Mouse (Mus musculus) kidney, postnatal 4 days (tissue): ENCODE results near the gene Igflr1.

ENCODE experiments used
- DNase-seq, 2 experiments: peaks; one replicate each; pipeline ENCODE4 v3.0.0; 2021; ENCODE audit warnings: mixed read lengths in 2 of 2

The Igflr1 gene

DNA sequence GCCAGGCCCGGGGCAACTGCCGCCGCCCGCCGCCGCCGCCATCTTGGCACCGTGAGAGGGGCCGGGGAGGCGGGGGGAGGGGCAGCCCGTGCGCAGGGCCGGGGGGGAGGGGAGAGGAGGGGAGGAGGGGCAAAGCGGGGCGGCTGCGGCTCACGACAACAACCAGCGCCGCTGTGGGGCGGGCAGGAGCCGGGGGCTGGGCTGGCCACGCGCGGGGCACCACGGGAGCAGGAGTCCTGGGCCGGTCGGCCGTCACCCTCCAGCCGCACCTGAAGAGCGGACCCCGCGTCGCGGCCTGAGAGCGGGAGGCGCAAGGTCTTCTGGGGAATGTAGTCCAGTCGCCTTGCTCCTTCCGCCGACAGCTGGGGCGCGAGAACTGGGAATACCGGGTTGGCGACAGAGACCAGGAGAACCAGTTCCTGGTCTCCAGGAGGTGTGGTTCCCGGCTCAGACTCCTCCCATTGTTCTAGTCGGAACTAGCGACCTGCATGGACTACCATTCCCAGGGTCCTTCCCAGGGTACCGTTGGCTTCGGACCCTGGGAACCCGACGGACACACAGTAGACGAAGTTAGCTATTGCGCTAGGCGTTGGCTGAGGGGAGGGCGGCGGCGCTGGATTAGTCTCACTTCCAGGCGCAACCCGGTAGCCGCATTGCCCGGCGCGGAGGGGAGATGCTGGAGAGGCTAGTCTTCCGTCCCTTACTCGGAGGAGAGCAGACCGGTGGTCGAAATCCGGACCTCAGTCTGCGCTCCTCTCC lies 23.6 kb downstream of the Igflr1 start, which contains the start of gene Kmt2b:
TSS of gene Kmt2b (minus strand) at position 51 of the 759 bp plus-strand sequence.
- peak; percentile 95 to 98 for DNase-seq

DNA sequence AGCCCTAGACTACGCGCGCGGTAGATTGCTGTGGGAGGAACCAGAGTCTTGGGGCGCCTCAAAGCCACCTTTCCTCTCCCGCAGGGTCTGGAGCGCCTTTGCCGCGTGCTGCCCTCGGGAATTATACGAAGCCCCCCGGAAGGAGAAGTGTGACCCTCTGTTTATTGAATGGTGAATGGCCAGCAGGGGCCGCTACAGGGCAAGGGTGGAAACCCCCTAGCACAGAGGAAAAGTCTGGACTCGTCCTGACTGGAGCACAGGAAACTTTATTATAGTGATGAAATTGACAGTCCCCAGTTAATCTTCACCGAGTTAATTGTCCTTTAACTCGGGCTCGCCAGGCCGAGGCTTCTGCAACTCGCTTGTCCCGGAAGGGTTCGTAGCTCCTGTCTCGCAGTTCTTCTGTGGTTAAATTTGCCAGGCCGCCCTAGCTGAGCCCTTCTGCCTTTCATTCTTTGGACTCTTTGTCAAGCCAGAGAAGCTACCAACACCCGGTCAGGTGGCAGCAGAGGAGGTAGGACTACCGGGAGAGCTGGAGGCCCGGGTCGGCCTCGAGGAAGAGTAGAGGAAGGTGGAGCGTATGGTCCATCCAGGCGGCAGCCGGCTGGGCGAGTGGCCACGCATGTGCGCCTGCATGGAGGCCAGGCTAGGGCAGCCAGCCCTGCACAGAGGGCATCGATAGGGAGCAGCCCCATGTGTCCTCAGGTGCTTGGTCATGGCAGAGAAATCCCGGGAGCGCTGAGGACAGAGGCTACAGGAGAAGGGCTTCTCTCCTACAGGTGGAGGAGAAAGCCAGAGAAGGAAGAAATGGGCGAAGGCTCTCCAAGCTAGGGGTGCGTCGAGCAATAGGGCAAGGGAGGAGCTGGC lies 24.4 kb downstream of the Igflr1 start:
- DNase-seq: peak; percentile 95

DNA sequence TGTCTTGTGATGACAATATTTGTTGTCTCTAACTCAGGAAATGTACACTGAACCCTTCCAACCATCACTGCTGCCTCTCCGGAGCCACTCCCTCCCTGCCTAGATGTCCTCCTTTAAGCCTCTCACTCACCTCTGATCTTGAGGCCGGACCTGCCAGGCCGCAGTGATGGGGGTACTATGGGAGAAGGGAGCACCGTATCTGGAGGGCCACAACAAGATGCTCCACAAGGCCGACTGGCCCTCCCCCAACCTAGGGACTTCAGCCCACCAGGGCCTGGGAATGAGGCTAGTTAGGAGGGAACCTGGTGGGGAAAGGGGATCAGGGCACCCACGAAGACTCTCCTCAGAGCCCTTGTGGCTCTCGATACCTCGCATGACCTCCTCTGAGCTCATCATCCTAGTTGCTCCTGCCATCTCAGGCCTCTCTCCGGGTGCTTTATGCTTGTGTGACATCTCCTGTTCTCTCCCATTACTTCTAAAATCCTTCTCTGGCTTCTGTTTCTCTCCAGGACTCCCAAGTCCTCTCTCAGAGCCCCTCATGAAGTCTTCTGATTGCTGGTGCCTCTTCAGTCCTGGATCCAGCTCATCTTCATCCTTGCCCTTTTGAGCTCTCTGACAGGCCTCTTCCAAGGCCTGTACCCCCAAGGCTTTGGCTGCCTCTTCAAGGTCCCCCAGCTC lies 25.8 kb downstream of the Igflr1 start:
- DNase-seq: no peak

DNA sequence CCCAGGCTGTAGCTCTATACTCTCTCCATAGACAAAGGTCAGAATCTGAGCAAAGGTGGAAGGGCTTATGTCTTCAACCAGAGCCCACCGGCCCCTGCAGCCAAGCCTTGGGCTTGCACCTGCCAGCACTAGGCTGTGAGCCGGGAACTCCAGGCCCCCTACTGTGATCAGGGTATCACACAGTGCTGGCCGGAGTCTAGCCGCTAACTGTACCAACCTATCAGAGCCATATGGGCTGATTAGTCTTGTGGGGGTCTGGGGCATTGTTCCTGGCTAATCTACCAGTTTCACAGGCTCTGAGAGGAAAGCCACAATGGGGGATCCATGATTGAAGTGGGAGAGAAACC lies 26.4 kb downstream of the Igflr1 start:
- DNase-seq: no peak

DNA sequence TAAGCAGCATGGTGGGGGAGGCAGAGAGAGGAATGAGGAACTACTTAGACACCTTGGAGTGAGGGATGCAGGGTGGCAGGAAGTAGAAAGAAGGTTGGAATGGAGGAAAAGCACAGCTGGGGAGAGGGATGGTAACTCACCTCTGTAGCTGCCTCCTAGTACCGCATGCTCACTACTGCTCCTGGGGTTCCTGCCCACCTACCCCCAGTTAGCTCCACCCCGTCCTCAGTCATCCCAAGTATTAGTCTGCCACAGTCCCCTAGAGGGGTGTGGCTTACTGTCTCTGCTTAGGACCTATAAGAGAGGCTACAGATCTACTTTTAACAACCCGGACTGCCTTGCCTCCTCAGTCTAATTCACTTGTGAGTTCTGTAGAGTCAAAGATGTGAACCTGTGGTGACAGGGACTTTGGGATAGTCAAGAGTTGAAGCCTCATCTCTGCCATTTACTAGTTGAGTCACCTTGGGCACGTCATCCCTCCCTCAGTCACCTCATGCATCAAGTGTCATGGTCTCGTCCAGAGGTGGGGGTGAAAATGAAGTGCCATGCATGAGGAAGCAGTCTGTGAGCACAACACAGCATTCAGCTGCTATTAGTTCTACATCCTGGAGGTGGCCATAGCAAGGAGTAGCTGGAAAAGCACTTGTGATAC lies 27.7 kb downstream of the Igflr1 start:
- DNase-seq: no peak

DNA sequence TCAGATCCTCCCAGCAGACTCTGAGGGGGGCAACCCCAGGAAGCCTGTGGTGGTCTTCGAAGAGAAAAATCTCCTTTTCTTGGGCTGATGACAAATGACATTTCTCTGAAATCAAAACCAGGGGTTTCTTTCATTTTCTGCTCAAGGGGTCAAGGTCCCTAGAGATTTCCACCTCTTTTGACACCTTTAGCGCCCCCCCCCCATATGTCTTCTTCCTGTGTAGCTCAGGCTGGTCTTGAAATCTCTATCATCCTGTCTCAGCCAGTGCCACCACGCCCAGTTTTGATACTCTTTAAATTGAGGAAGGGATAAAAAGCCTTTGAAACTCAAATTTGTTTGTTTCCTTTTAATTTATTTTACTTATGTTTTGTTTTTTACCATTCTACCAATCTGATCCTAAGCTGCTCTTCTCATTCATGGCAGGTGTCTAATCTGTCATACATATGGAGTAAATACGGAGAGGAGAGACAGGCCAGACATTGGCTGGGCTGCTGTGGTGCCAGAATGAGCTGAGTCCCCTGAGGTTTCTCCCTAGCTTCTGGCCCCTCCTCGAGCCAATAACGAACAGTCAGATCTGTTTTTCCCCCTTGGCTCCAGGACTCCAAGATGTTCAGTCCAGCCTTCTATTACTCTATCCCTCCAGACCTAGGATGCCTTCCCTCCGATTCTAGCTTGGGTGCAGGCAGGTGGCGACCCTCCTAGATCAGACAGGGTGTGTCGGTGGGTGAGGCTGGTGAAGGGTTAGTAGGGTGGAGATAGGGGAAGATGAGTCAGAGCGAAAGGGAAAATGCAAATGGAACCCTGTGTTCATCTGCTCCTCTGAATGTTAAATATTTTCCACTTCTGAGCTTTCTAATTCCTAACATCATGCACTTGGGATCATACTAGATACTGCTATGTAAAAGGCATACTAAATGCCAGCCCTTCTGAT lies 28.6 kb downstream of the Igflr1 start:
- DNase-seq: no peak

DNA sequence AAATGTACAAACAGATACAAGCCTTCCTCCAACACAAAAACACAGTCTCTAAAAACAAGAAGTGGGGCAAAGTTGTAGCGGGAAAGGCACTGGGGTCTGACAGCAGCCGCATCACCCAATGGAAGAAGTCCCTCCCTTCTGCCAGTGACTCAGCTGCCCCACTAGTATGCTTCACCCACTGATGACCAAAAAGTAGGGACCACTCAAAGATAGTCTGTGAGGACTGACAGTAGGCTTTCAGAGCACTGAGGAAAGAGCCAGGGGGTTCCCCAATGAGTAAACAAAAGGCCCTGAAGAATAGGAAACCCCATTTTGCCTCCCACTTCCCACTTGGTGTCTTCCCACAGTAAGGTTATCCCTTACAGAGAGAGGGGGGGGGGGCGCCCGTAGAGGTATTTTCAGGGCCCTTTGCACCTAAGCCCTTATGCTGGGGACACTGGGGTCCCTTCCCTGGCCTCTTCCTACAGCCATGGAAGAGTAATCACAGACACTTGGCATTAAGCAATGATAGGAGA lies 29.3 kb downstream of the Igflr1 start:
- no peak for DNase-seq

DNA sequence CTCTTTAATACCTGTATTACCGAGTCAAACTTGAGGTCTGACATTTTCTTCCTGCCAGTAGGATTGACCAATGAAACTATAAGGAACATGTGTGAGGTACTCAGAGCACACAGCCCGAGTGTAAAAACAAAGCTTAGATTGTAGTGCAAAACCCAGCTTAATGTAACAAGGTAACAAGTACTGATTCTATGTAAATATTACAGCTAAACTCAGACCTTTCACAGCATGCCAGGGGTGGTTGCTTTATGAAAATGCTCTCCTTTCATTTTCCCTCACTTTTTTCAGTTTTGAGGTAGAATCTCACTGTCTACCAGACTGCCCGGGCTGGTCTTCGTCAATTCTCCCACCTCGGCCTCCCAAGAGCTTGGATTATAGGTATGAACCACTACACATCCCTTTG lies 30.9 kb downstream of the Igflr1 start:
- DNase-seq: no peak

DNA sequence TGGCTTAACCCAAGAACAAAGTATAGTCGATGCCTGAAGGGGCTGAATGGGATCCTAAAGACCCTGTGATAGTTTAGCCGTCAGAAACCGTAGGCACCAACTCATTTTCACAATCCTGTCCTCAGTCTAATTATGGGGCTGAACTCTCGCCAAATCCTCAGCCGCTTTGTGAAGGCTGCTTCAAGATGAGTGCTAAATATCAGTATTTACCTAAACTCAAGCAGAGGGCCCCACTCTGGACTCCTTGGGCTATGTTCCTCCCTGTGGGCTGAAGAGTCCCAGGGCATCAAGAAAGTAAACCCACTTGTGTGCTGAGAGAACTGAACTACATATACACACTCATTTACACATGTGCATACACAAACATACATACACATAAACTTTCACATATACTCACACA lies 31.6 kb downstream of the Igflr1 start:
- no peak for DNase-seq

DNA sequence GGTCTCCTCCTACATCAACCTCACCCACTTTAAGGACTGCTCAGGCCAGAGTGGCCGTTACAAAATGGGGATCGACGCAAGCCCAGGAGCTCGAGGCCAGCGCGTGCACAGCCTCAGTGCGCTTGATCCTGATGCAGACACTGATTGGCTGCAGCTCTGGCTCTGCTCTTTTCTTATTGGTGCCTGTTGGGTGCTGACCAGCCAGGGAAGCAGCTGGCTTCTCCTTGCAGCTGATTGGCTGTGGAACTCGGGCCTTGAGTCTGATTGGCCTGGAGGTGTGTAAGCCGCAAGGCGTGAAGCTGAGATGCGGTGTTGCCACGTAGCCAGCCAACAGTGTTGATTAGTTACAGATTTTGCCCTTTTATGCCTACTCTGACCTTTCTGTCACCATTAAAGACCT lies 33.6 kb downstream of the Igflr1 start, which contains the start of gene Zbtb32:
TSS of gene Zbtb32 (minus strand) at position 124 of the 400 bp plus-strand sequence.
- no peak for DNase-seq

DNA sequence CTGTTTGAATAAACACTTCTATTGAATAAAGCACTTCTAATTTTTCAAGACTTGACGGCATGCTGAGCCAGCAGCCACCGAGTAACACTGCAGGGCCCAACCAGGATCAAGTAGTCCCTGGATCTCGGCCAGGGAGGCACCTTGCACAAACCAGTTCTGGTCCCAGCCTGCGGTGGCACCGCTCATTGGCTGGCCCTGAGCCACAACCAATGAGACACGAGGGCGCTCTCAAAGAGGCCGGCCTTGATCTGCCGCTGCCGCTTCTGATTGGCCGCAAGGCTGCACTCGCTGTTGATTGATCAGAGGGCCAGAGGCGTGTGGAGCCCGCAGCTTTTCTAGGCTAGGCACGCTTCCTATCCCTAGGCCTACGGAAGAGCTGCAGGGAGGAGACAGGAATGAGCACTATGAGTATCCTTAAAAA lies 34.7 kb downstream of the Igflr1 start:
- peak; percentile 92 to 96 for DNase-seq

DNA sequence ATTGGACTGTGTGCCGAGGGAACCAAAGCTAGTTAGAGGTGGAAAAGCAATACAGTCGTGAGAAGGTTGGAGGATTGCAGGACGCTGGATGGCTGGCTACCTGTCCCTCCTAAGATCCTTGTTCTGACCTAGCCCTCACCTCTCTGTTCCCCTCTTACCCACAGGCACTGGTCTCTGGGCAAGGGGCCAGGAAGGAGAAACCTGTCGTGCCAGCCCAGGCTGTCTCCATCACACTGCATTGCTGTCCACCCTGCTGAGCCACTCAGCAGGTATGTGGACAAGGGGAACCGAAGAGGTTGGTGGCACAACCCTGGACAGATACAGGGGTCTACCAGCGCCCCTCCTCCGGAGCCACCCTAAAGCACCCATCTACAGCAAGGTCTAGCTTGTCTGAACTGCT lies 35.4 kb downstream of the Igflr1 start:
- DNase-seq: peak in 1 of 2 experiments; percentile 51

DNA sequence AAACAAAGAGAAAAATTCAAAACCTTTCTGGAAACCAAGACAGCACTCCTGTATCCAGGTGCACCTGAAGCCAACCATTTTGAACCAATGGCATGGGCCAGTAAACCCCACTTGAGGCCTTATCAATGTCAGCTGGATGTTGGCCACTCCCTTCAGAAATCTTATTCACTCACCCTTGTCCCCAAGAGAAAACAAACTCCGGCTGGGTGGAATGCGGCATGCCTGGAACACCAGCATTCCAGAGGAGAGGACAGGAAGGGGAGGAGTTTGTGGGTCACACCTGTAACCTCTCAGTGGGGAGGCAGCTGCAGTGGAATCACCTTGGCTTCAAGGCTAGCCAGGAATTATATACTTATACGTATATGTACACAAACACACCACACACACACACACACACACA lies 37.4 kb downstream of the Igflr1 start:
- peak; percentile 63 to 74 for DNase-seq

DNA sequence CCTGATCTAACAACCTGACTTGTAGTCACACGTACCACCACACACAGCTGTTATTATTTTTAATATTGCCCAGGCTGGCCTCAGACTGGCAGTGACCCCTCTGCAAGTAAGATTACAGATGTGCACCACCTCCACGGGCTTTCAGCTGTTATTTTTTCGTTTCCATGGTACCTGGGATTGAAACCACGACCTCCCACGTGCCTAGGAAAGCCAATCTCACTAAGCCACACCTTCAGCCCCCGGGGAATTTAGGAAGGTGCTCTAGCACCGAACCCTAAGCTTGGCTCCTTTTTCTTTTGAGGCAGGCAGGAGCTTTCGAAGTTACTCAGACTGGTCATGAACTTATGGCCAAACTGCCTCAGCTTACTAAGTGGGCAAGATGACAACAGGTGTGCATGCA lies 39.2 kb downstream of the Igflr1 start:
- DNase-seq: no peak

DNA sequence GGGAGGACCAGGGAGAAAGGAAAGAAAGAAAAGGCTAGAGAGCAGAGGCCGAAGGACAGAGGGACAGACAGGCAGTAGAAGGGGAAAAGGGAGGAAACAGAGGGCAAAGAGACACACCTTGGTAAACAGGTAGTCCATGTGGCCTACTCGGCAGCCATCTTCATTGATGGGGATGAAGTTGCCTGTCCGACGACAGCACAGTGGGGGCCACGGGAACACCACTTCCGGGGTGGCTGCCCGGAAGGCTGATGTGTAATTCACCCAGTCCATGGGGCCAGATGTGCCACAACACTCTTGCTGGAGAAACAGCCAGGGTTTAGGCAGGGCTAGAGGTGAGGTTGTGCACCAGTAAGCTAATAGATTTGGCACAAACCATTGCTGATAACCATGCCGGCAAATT lies 39.7 kb downstream of the Igflr1 start:
- no peak for DNase-seq

DNA sequence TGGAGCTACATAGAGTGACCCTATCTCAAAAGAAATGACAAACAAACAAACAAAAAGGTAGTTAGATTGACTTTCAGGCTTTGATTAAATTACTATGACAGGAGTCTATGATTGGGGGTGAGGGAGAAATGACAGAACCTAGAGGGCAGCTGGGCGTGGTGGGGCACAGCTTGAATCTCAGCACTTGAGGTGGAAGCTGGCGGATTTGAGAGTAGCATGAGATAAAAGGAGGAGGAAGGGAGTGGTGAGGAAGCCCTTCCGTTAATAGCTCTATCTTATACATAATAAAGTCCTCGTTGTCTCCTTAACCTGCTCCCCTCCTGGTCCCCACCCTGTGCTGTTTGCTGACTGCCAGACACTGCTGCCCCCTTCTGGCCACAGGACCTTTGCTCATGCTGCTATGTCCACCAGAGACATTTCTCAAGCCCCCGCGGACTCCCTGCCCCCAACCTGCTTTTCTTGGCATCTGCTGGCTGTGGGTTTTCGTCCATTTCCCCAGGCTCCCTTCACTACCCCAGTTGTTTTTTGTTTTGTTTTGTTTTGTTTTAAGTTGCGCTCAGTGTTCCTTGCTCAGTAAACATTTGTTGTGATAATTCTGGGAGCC lies 42.6 kb downstream of the Igflr1 start:
- DNase-seq: peak; percentile 79 to 84

DNA sequence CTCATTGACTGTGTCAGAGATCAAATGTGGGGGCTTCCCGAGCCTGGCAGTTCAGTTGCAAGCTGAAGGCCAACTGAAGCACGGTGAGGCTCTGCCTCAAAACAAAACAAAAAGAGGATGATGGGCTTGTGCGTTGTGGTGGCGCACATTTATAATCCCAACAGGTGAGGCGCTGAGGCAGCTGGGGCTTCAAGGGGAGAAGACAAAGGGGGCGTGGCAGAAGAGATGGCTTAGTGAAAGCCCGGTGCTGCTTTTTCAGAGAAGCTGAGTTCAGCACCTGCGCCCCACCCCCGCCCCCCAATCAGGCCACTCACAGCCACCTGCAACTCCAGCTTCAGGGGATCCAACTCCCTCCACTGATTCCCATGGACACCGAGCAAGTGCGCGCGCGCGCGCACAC lies 43.2 kb downstream of the Igflr1 start:
- no peak for DNase-seq

DNA sequence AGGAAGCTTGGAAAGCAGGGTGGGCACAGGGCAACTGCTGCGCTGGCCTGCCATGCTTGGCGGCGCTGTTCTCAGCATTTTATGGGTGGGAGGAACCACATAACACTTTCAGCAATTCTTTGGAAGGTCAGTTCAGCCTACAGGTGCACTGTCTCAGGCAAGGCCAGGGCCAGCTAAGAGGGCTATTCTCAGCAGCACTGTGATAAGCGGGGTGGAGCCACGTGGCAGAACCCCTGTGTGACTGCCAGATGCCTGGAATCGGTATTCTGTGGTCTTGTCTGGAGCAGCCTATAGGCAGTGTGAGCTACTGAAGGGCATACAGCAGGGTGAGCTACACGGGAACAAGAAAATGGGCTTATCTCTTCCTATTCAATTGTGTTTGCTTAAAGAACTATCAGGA lies 44.8 kb downstream of the Igflr1 start:
- DNase-seq: no peak

DNA sequence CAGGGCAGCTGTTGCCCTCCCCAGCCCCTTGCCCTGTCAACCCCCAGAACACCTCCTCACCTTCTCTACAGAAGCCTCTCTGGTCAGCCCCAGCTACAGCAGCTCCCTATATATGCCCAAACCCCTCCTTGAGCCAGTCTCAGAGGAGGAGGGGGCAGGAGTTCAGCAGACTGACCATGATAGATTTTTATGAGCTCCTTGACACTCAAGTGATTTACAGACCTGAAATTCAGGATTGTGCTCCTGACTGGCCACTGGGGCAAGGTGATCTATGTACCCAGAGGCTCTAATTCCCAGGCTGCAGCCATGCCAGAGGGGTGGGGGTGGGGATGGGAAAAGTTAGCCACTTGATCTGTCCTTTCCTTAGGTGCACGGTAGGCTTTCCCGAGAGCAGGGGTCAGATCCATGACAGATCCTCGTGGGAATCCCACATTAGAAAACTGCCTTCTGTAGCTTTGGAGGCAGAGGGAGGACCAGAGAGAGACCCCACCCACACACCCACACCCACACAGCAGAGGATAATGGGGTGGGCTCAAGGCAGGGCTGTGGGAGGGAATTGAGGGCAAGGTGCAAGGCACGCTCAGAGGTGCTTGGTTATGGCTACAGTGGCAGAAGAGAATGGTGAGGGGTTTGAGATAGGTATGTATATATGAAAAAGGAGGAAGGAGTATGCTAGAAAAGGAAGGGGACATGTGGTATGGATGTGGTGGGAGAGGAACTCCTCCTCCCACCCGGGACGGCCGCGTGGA lies 47.6 kb downstream of the Igflr1 start, which contains the start of gene Upk1a:
TSS of gene Upk1a (minus strand) at position 194 of the 749 bp plus-strand sequence.
- DNase-seq: no peak

DNA sequence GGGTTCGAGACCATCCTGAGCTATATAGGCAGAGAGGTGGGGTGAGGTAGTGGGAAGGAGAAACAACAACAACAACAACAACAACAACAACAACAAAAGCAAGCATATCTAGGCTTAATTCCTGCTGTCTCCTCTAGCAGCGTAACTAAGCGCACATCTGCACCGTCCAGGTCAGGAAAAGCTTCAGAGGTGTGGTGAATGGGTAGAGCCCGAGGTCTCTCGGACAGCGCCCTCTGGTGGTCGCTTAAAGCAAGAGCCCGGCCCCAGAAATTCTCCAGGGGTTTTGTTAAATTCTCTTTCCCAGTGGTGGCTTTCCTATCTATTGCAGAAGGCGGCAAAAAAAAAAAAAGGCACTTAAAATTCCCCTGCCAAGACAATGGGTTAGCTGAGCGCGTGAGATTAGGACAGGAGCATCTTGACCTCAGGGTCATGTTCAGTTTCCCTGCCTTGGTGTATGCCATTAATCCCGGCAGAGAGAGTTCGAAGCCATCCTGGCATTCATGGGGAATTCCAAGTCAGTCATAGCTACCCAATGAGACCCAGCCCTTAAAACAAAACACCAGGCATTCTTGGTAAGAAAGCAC lies 48.4 kb downstream of the Igflr1 start:
- DNase-seq: peak; percentile 82 to 86
